In the genomic region with DNA sequence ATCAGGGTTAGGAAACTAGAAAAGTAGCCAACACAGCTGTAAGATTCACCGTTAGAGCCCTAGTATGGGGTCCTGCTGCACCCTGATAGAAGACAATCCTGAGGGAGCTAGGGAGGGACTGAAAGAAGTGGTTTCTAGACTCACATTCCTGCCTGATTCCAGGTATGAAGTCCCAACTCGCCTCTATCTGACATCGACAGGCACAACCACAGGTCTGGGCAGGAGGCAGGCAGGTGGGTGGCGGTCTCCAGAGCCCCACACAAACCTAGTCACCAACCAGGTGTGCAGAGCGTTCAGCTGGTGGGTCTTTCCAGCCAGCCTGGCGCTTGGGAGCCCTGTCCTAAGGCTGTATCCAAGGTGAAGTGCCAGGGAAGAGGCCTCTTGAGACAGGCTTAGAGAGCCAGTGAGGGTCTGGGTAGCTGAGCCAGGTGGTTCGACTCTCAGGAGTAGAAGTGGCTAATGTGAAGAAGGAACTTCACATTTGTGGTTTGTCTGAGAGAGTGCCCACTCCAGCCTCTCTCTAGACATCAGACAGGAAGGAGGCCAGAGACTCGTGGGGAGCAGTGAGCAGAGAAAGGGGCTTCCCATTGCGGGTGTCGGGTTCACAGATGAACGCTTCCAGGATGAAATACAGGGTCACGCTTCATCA, we compare ENCODE assay signal across 8 mouse cellular contexts. TPM values are rescaled to one million over a fixed set of nuclear protein-coding genes. Genes with fewer than 3 reads are reported as not detected.
DNase-seq lines count a peak whose midpoint lies in the region; ATAC-seq and TF ChIP-seq lines count a peak whose summit lies in the region.

No protein-coding gene starts in this region.

- H3K4me3 ChIP-seq in kidney, adult 2 months (ENCODE audit: insufficient read depth, low read depth, low read length) = no peak overlapping the region
- H3K4me3 ChIP-seq in embryonic facial prominence, embryonic 10.5 days = no peak overlapping the region

- TF ChIP-seq POLR2A in kidney, adult 2 months (IDR thresholded peaks at IDR 0.05; ENCODE audit: low read depth, low read length) = no peak

- peaks cover 53% of the 10 kb centered on the region for H3K4me1 ChIP-seq in kidney, adult 2 months (ENCODE audit: control insufficient read depth, insufficient read depth, low read length)
- H3K4me1 ChIP-seq in embryonic facial prominence, embryonic 10.5 days = peaks cover 47% of the 10 kb centered on the region

- no peaks in the 10 kb centered on the region for H3K36me3 ChIP-seq in kidney, adult 2 months (ENCODE audit: control insufficient read depth, insufficient read depth, low read length)
- no peaks in the 10 kb centered on the region for H3K36me3 ChIP-seq in embryonic facial prominence, embryonic 10.5 days (replicated peaks)

- H3K27me3 ChIP-seq in kidney, adult 2 months (replicated peaks; ENCODE audit: control insufficient read depth, insufficient read depth, low read length) = no peaks in the 10 kb centered on the region
- no peaks in the 10 kb centered on the region for H3K27me3 ChIP-seq in embryonic facial prominence, embryonic 10.5 days (replicated peaks; ENCODE audit: low read depth, poor library complexity, severe bottlenecking)

- ATAC-seq in granulocyte monocyte progenitor cell, adult 5-6 weeks (replicated peaks; ENCODE audit: poor library complexity, severe bottlenecking) = peak; percentile 21; the same call in 1 of the 2 replicates
- no peak for ATAC-seq in frontal cortex, adult (ENCODE audit: low TSS enrichment)

- DNase-seq in kidney, adult 18-20 months = peak; percentile 32
- DNase-seq in kidney, adult 2 months = no peak
- no peak for DNase-seq in embryonic facial prominence, embryonic 10.5 days (ENCODE audit: low spot score)
- DNase-seq in lung, postnatal 36 days = peak; percentile 78
- DNase-seq in left cerebral cortex, postnatal 10 days (ENCODE audit: extremely low spot score in 1 of 2, low spot score in 2 of 2) = no peak
- DNase-seq in left cerebral cortex, adult 9 months (ENCODE audit: low spot score in 2 of 2) = no peak

- H3K27ac ChIP-seq in kidney, adult 2 months (ENCODE audit: insufficient read depth, low read depth, low read length) = no peak overlapping the region
- H3K27ac ChIP-seq in embryonic facial prominence, embryonic 10.5 days (replicated peaks) = peak overlapping the region; percentile 91

- 61% methylated on average over 12 of the region's 12 CpGs for whole genome bisulfite sequencing in kidney, adult 2 months
- 77% methylated on average over 12 of the region's 12 CpGs for WGBS in embryonic facial prominence, embryonic 10.5 days

- intact Hi-C loops in left cerebral cortex, postnatal 10 days (cut with DNase I) = no loop called here

- H3K9me3 ChIP-seq in embryonic facial prominence, embryonic 10.5 days = no peaks in the 10 kb centered on the region

- no peak for TF ChIP-seq CTCF in kidney, adult 2 months (conservative IDR thresholded peaks at IDR 0.05; ENCODE audit: insufficient read depth, insufficient read length, low read depth, low read length)

RNA-seq across cellular contexts. Expression of gene Faap20, which starts 12.7 kb away (rescaled TPM):
- 68.9 and 75.5 TPM in 2 replicates for polyA plus RNA-seq in kidney, adult 2 months (2012; rRNA removed)
- polyA plus RNA-seq in embryonic facial prominence, embryonic 10.5 days (2016; fragmentation: Nextera tagmentation; extraction: Ambion mirVana) = 99.6 and 100 TPM in 2 replicates
- 25.0 and 35.2 TPM in 2 replicates for total RNA-seq in granulocyte monocyte progenitor cell, adult 5-6 weeks (2014; fragmentation: Nextera tagmentation)
- total RNA-seq in granulocyte monocyte progenitor cell, adult 5-6 weeks (2017) = 14.0 and 17.5 TPM in 2 replicates
- 10 to 100 TPM; 25.4 to 26.2 TPM for total RNA-seq in left cerebral cortex, postnatal 10 days (2021)

RNA-seq across cellular contexts. Expression of gene Ski, which starts 14.5 kb away (rescaled TPM):
- polyA plus RNA-seq in kidney, adult 2 months (2012; rRNA removed) = 40.4 and 43.9 TPM in 2 replicates
- polyA plus RNA-seq in embryonic facial prominence, embryonic 10.5 days (2016; fragmentation: Nextera tagmentation; extraction: Ambion mirVana) = 8.5 and 10.7 TPM in 2 replicates
- total RNA-seq in granulocyte monocyte progenitor cell, adult 5-6 weeks (2014; fragmentation: Nextera tagmentation) = 18.1 and 19.4 TPM in 2 replicates
- total RNA-seq in granulocyte monocyte progenitor cell, adult 5-6 weeks (2017) = 4.7 and 8.6 TPM in 2 replicates
- total RNA-seq in left cerebral cortex, postnatal 10 days (2021) = 100 to 1,000 TPM; 108 to 111 TPM

Comparison
In these comparisons a context has a peak if more than half of its experiments do, and no peak if none do; other contexts are left out.
1. DNase-seq: peak in kidney, adult 18-20 months (single experiment) and lung, postnatal 36 days (single experiment); none in kidney, adult 2 months (single experiment), embryonic facial prominence, embryonic 10.5 days (single experiment), left cerebral cortex, postnatal 10 days (0 of 2) and left cerebral cortex, adult 9 months (0 of 2).
2. RNA of gene Ski, which starts 14.5 kb away (total RNA-seq): 108 to 111 TPM in left cerebral cortex, postnatal 10 days; 4.7 to 19.4 TPM in granulocyte monocyte progenitor cell, adult 5-6 weeks; every median in the first group is over 4 times any median in the second.